Mouse (Mus musculus): ENCODE results near the gene Erc2. TPM values are rescaled to one million over a fixed set of nuclear protein-coding genes. Genes with fewer than 3 reads are reported as not detected.

Gene Erc2
- polyA plus RNA-seq, 1 experiment, result 0.53 TPM

GRCm38 (mm10) chr14:27602136-27602535, 20.1 kb upstream of the Erc2 start:
- Histone ChIP-seq H3K27me3 (ENCODE audit: control insufficient read depth, insufficient read depth, insufficient read length) (no peaks in the 10 kb centered on the region), H3K36me3 (ENCODE audit: control insufficient read depth, insufficient read depth) (no peaks in the 10 kb centered on the region), H3K4me3 (no peak overlapping the region), H3ac (ENCODE audit: control insufficient read depth, insufficient read length) (no peak overlapping the region), H3K79me2 (ENCODE audit: control insufficient read depth, insufficient read depth) (no peaks in the 10 kb centered on the region), H3K4me2 (ENCODE audit: low read depth) (no peak overlapping the region)
- TF ChIP-seq CEBPB (IDR thresholded peaks at IDR 0.05; ENCODE audit: insufficient read depth, poor library complexity, severe bottlenecking), result no peak
- no peak for TF ChIP-seq POLR2AphosphoS2 (IDR thresholded peaks at IDR 0.05; ENCODE audit: insufficient read length, low read depth)

- H3K79me2 ChIP-seq (ENCODE audit: control insufficient read depth, insufficient read depth), result no peaks in the 10 kb centered on the region
- no peak overlapping the region for H3K4me3 ChIP-seq
- TF ChIP-seq MYOG (IDR thresholded peaks at IDR 0.05; ENCODE audit: control insufficient read depth in 1 of 3, insufficient read depth in 1 of 3, insufficient read length in 2 of 3, low read depth in 2 of 3), result no peak
- TF ChIP-seq POLR2A (IDR thresholded peaks at IDR 0.05; ENCODE audit: insufficient read length, low read depth), result no peak
- no peak for TF ChIP-seq TCF3 (IDR thresholded peaks at IDR 0.05; ENCODE audit: insufficient read length, low read depth)
- no peak for TF ChIP-seq MAX (IDR thresholded peaks at IDR 0.05; ENCODE audit: low read depth)
- TF ChIP-seq USF1 (IDR thresholded peaks at IDR 0.05; ENCODE audit: low read depth), result no peak
- no peak for TF ChIP-seq CEBPB (IDR thresholded peaks at IDR 0.05; ENCODE audit: insufficient read depth, poor library complexity, severe bottlenecking)
- no peak for TF ChIP-seq SRF (IDR thresholded peaks at IDR 0.05; ENCODE audit: control insufficient read depth, insufficient read length, low read depth)
- no peak for TF ChIP-seq TCF12 (IDR thresholded peaks at IDR 0.05; ENCODE audit: insufficient read depth, poor library complexity, severe bottlenecking)
- TF ChIP-seq REST (IDR thresholded peaks at IDR 0.05; ENCODE audit: insufficient read depth, insufficient read length), result no peak
- no peak for TF ChIP-seq E2F4 (IDR thresholded peaks at IDR 0.05; ENCODE audit: insufficient read depth)
- TF ChIP-seq MYOD1 (IDR thresholded peaks at IDR 0.05; ENCODE audit: control insufficient read depth in 1 of 3, insufficient read length in 2 of 3, low read depth in 2 of 3), result no peak
- TF ChIP-seq POLR2AphosphoS2 (IDR thresholded peaks at IDR 0.05; ENCODE audit: insufficient read length, low read depth), result no peak
- no peak overlapping the region for H3ac ChIP-seq (ENCODE audit: control insufficient read depth, insufficient read length)
- H3K27me3 ChIP-seq (ENCODE audit: control insufficient read depth, insufficient read depth, insufficient read length), result no peaks in the 10 kb centered on the region
- no peaks in the 10 kb centered on the region for H3K36me3 ChIP-seq (ENCODE audit: control insufficient read depth, insufficient read depth)
- H3K4me2 ChIP-seq (ENCODE audit: low read depth), result no peak overlapping the region
These were observed 14.8 kb upstream of the Erc2 start for GRCm38 (mm10) chr14:27607419-27607818.

DNA sequence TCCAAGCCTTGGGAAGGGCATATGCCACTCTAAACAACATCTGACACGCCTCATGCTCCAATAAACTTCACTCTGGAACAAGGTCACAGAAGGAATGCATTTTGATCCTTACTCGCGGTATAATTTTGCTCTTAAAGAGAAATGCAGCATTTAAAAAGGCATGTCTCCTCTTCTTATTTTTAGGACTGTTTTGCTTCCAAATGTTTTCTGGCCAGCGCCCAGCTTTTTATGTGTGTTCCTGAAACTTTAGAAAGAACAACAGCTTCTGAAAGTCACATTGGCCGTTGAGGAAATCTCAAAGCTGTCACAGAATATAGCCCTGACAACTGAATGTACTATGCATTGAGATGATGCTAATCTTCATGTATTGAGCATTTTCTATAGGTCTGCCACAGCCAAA, 8.5 kb upstream of the Erc2 start:
- TF ChIP-seq MYOG (IDR thresholded peaks at IDR 0.05; ENCODE audit: control insufficient read depth in 1 of 3, insufficient read depth in 1 of 3, insufficient read length in 2 of 3, low read depth in 2 of 3), result no peak
- TF ChIP-seq TCF3 (IDR thresholded peaks at IDR 0.05; ENCODE audit: insufficient read length, low read depth), result no peak
- TF ChIP-seq TCF12 (IDR thresholded peaks at IDR 0.05; ENCODE audit: insufficient read depth, poor library complexity, severe bottlenecking), result no peak
- TF ChIP-seq POLR2AphosphoS2 (IDR thresholded peaks at IDR 0.05; ENCODE audit: insufficient read length, low read depth), result no peak
- TF ChIP-seq SRF (IDR thresholded peaks at IDR 0.05; ENCODE audit: control insufficient read depth, insufficient read length, low read depth), result no peak
- no peak for TF ChIP-seq POLR2A (IDR thresholded peaks at IDR 0.05; ENCODE audit: insufficient read length, low read depth)
- TF ChIP-seq REST (IDR thresholded peaks at IDR 0.05; ENCODE audit: insufficient read depth, insufficient read length), result no peak
- TF ChIP-seq E2F4 (IDR thresholded peaks at IDR 0.05; ENCODE audit: insufficient read depth), result no peak
- TF ChIP-seq MAX (IDR thresholded peaks at IDR 0.05; ENCODE audit: low read depth), result no peak
- TF ChIP-seq USF1 (IDR thresholded peaks at IDR 0.05; ENCODE audit: low read depth), result no peak
- no peak for TF ChIP-seq MYOD1 (IDR thresholded peaks at IDR 0.05; ENCODE audit: control insufficient read depth in 1 of 3, insufficient read length in 2 of 3, low read depth in 2 of 3)
- no peak for TF ChIP-seq CEBPB (IDR thresholded peaks at IDR 0.05; ENCODE audit: insufficient read depth, poor library complexity, severe bottlenecking)
- Histone ChIP-seq H3K4me3 (no peak overlapping the region), H3K36me3 (ENCODE audit: control insufficient read depth, insufficient read depth) (no peaks in the 10 kb centered on the region), H3K27me3 (ENCODE audit: control insufficient read depth, insufficient read depth, insufficient read length) (no peaks in the 10 kb centered on the region), H3K4me2 (ENCODE audit: low read depth) (no peak overlapping the region), H3K79me2 (ENCODE audit: control insufficient read depth, insufficient read depth) (no peaks in the 10 kb centered on the region), H3ac (ENCODE audit: control insufficient read depth, insufficient read length) (no peak overlapping the region)

GRCm38 (mm10) chr14:27617286-27617685, 4.9 kb upstream of the Erc2 start:
- Histone ChIP-seq H3K4me2 (ENCODE audit: low read depth) (no peak overlapping the region), H3K4me3 (no peak overlapping the region), H3ac (ENCODE audit: control insufficient read depth, insufficient read length) (no peak overlapping the region), H3K27me3 (ENCODE audit: control insufficient read depth, insufficient read depth, insufficient read length) (peaks cover 5% of the 10 kb centered on the region), H3K79me2 (ENCODE audit: control insufficient read depth, insufficient read depth) (no peaks in the 10 kb centered on the region), H3K36me3 (ENCODE audit: control insufficient read depth, insufficient read depth) (no peaks in the 10 kb centered on the region)
- TF ChIP-seq POLR2A (IDR thresholded peaks at IDR 0.05; ENCODE audit: insufficient read length, low read depth) (no peak), POLR2AphosphoS2 (IDR thresholded peaks at IDR 0.05; ENCODE audit: insufficient read length, low read depth) (no peak), MYOD1 (IDR thresholded peaks at IDR 0.05; ENCODE audit: control insufficient read depth in 1 of 3, insufficient read length in 2 of 3, low read depth in 2 of 3) (no peak), MYOG (IDR thresholded peaks at IDR 0.05; ENCODE audit: control insufficient read depth in 1 of 3, insufficient read depth in 1 of 3, insufficient read length in 2 of 3, low read depth in 2 of 3) (no peak), TCF3 (IDR thresholded peaks at IDR 0.05; ENCODE audit: insufficient read length, low read depth) (no peak), E2F4 (IDR thresholded peaks at IDR 0.05; ENCODE audit: insufficient read depth) (no peak), CEBPB (IDR thresholded peaks at IDR 0.05; ENCODE audit: insufficient read depth, poor library complexity, severe bottlenecking) (no peak), USF1 (IDR thresholded peaks at IDR 0.05; ENCODE audit: low read depth) (no peak), REST (IDR thresholded peaks at IDR 0.05; ENCODE audit: insufficient read depth, insufficient read length) (no peak), MAX (IDR thresholded peaks at IDR 0.05; ENCODE audit: low read depth) (no peak), TCF12 (IDR thresholded peaks at IDR 0.05; ENCODE audit: insufficient read depth, poor library complexity, severe bottlenecking) (no peak), SRF (IDR thresholded peaks at IDR 0.05; ENCODE audit: control insufficient read depth, insufficient read length, low read depth) (no peak)

DNA sequence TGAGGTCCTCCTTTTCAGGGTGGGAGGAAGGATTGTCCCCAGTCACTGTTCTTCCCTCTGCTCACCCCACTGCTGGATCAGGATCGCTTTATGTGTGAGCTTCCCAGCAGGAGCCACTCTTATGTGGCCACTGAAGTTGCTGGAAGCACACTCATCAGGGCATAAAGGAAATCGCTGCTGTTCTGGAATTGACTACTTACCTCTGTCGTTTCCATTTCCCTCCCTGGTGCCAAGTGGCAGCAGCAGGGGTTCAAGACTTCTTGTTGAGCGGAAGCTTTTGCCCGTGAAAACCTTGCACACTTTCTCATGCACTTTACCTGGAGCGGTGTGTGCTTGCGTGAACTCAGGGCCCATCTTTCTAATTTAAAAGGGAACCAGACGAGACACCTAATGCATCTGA, 652 bp upstream of the Erc2 start:
- H3K4me3 ChIP-seq, result no peak overlapping the region
- no peaks in the 10 kb centered on the region for H3K36me3 ChIP-seq (ENCODE audit: control insufficient read depth, insufficient read depth)
- H3ac ChIP-seq (ENCODE audit: control insufficient read depth, insufficient read length), result no peak overlapping the region
- TF ChIP-seq E2F4 (IDR thresholded peaks at IDR 0.05; ENCODE audit: insufficient read depth) (no peak), MYOG (IDR thresholded peaks at IDR 0.05; ENCODE audit: control insufficient read depth in 1 of 3, insufficient read depth in 1 of 3, insufficient read length in 2 of 3, low read depth in 2 of 3) (no peak), TCF12 (IDR thresholded peaks at IDR 0.05; ENCODE audit: insufficient read depth, poor library complexity, severe bottlenecking) (no peak), MYOD1 (IDR thresholded peaks at IDR 0.05; ENCODE audit: control insufficient read depth in 1 of 3, insufficient read length in 2 of 3, low read depth in 2 of 3) (no peak), MAX (IDR thresholded peaks at IDR 0.05; ENCODE audit: low read depth) (no peak), USF1 (IDR thresholded peaks at IDR 0.05; ENCODE audit: low read depth) (no peak), POLR2A (IDR thresholded peaks at IDR 0.05; ENCODE audit: insufficient read length, low read depth) (no peak), CEBPB (IDR thresholded peaks at IDR 0.05; ENCODE audit: insufficient read depth, poor library complexity, severe bottlenecking) (no peak), POLR2AphosphoS2 (IDR thresholded peaks at IDR 0.05; ENCODE audit: insufficient read length, low read depth) (no peak), TCF3 (IDR thresholded peaks at IDR 0.05; ENCODE audit: insufficient read length, low read depth) (no peak), SRF (IDR thresholded peaks at IDR 0.05; ENCODE audit: control insufficient read depth, insufficient read length, low read depth) (no peak), REST (IDR thresholded peaks at IDR 0.05; ENCODE audit: insufficient read depth, insufficient read length) (no peak)
- H3K4me2 ChIP-seq (ENCODE audit: low read depth), result no peak overlapping the region
- no peaks in the 10 kb centered on the region for H3K79me2 ChIP-seq (ENCODE audit: control insufficient read depth, insufficient read depth)
- peaks cover 15% of the 10 kb centered on the region for H3K27me3 ChIP-seq (ENCODE audit: control insufficient read depth, insufficient read depth, insufficient read length)
